18 mouse cellular contexts compared by ENCODE assay signal in genomic region chr16:56147679-56148078, GRCm38 (mm10). TPM values are rescaled to one million over a fixed set of nuclear protein-coding genes. Genes with fewer than 3 reads are reported as not detected.
A peak's percentile ranks its signal among the peaks of the same experiment; 100 is the strongest.
DNase-seq lines count a peak whose midpoint lies in the region; ATAC-seq and TF ChIP-seq lines count a peak whose summit lies in the region.
"Had no signal": no experiment of that assay in that cellular context is flagged by ENCODE, and none has a peak within 500 bp of the region (broad histone marks: within the 10 kb centered on the region; RNA-seq: fewer than 3 reads in every experiment).

No protein-coding gene starts in this region.

- no peaks in the 10 kb centered on the region for H3K9me3 ChIP-seq in liver, postnatal 0 days (ENCODE audit: low read length)
- no peaks in the 10 kb centered on the region for H3K9me3 ChIP-seq in MEL (replicated peaks; ENCODE audit: insufficient read depth, low read length)
- H3K9me3 ChIP-seq: embryonic facial prominence, embryonic 10.5 days; forebrain, embryonic 13.5 days; heart, embryonic 13.5 days; liver, embryonic 15.5 days had no signal

- TF ChIP-seq POLR2A in MEL (IDR thresholded peaks at IDR 0.05; ENCODE audit: control insufficient read depth in 1 of 2, insufficient read depth in 1 of 2, low read depth in 1 of 2, low read length in 2 of 2, poor library complexity in 1 of 2) = no peak

- 50% methylated on average over 2 of the region's 2 CpGs for WGBS in liver, postnatal 0 days (ENCODE audit: insufficient replicate concordance)

- TF ChIP-seq EP300 in liver, postnatal 0 days (IDR thresholded peaks at IDR 0.05; ENCODE audit: low read depth) = no peak
- no peak for TF ChIP-seq EP300 in MEL (IDR thresholded peaks at IDR 0.05; ENCODE audit: low read depth in 1 of 2, low read length in 2 of 2)

- no peak overlapping the region for H3K4me2 ChIP-seq in liver, postnatal 0 days (ENCODE audit: low read depth, low read length)
- H3K4me2 ChIP-seq: forebrain, embryonic 13.5 days; heart, embryonic 13.5 days; liver, embryonic 15.5 days had no signal

- no peak for ATAC-seq in liver, postnatal 0 days
- ATAC-seq in megakaryocyte progenitor cell, adult 5-6 weeks (replicated peaks; ENCODE audit: poor library complexity) = peak; percentile 42
- ATAC-seq: forebrain, embryonic 13.5 days had no signal

- H3K27me3 ChIP-seq in liver, postnatal 0 days (ENCODE audit: insufficient read depth, low read length) = no peaks in the 10 kb centered on the region
- no peaks in the 10 kb centered on the region for H3K27me3 ChIP-seq in MEL (ENCODE audit: control insufficient read depth in 1 of 2, insufficient read depth in 2 of 2, low read length in 2 of 2)
- H3K27me3 ChIP-seq: forebrain, embryonic 13.5 days; heart, embryonic 13.5 days; liver, embryonic 15.5 days had no signal

- TF ChIP-seq RAD21 in MEL (IDR thresholded peaks at IDR 0.05; ENCODE audit: low read depth, low read length) = peak; percentile 21

- no peak overlapping the region for H3K4me3 ChIP-seq in liver, postnatal 0 days (ENCODE audit: low read depth, low read length)
- H3K4me3 ChIP-seq in MEL (ENCODE audit: control insufficient read depth in 1 of 2, insufficient read depth in 1 of 2, low read depth in 2 of 2, low read length in 2 of 2) = no peak overlapping the region
- H3K4me3 ChIP-seq: embryonic facial prominence, embryonic 10.5 days; forebrain, embryonic 13.5 days; heart, embryonic 13.5 days; liver, embryonic 15.5 days had no signal

- no peaks in the 10 kb centered on the region for H3K4me1 ChIP-seq in liver, postnatal 0 days (ENCODE audit: insufficient read depth)
- no peaks in the 10 kb centered on the region for H3K4me1 ChIP-seq in MEL (ENCODE audit: control insufficient read depth in 1 of 2, insufficient read depth in 2 of 2, low read length in 2 of 2)
- H3K4me1 ChIP-seq: embryonic facial prominence, embryonic 10.5 days; forebrain, embryonic 13.5 days; heart, embryonic 13.5 days; liver, embryonic 15.5 days had no signal

- H3K27ac ChIP-seq in liver, postnatal 0 days (ENCODE audit: low read depth) = no peak overlapping the region
- H3K27ac ChIP-seq in MEL (ENCODE audit: control insufficient read depth, low read depth, low read length) = no peak overlapping the region
- H3K27ac ChIP-seq: embryonic facial prominence, embryonic 10.5 days; forebrain, embryonic 13.5 days; heart, embryonic 13.5 days; liver, embryonic 15.5 days; macrophage had no signal

- H3K36me3 ChIP-seq in liver, postnatal 0 days (replicated peaks; ENCODE audit: insufficient read depth, low read length) = no peaks in the 10 kb centered on the region
- H3K36me3 ChIP-seq in MEL (ENCODE audit: control insufficient read depth in 1 of 2, insufficient read depth in 2 of 2, low read length in 2 of 2) = no peaks in the 10 kb centered on the region; a peak in 1 of 4 replicates
- H3K36me3 ChIP-seq: embryonic facial prominence, embryonic 10.5 days had no signal

- H3K9ac ChIP-seq in liver, postnatal 0 days (replicated peaks) = no peak overlapping the region
- no peak overlapping the region for H3K9ac ChIP-seq in MEL (ENCODE audit: control insufficient read depth, low read depth, low read length, poor library complexity, severe bottlenecking)
- H3K9ac ChIP-seq: forebrain, embryonic 13.5 days; heart, embryonic 13.5 days; liver, embryonic 15.5 days had no signal

- H3K79me2 ChIP-seq in MEL (ENCODE audit: control insufficient read depth, insufficient read depth, low read length, poor library complexity) = no peaks in the 10 kb centered on the region

- TF ChIP-seq CTCF in liver, postnatal 0 days (IDR thresholded peaks at IDR 0.05; ENCODE audit: low read depth) = peak; percentile 36
- TF ChIP-seq CTCF in MEL (IDR thresholded peaks at IDR 0.05 in 2 of 3, conservative IDR thresholded peaks at IDR 0.05 in 1 of 3; ENCODE audit: control insufficient read depth in 1 of 3, insufficient read depth in 1 of 3, low read depth in 2 of 3, low read length in 3 of 3, poor library complexity in 1 of 3, severe bottlenecking in 1 of 3) = peak; percentile 49 to 55 (median 50)

- peak; percentile 7 for DNase-seq in embryo, embryonic 11 days
- no peak for DNase-seq in embryo, embryonic 10.5 days (ENCODE audit: low spot score)
- no peak for DNase-seq in liver, postnatal 0 days
- DNase-seq in liver (no peak), MEL (ENCODE audit: low read depth, low spot score) (peak; percentile 58)
- no peak for DNase-seq in gastrocnemius, adult 18-20 months (ENCODE audit: low spot score)
- DNase-seq in frontal cortex, postnatal 10 days (ENCODE audit: low spot score in 2 of 2) = no peak
- DNase-seq: cerebellum, postnatal 14 days; heart, postnatal 4 days; midbrain, embryonic 14.5 days; right cerebral cortex, postnatal 4 days had no signal

TF ChIP-seq in MEL, 35 proteins besides CTCF, POLR2A, EP300 and RAD21:
- TF ChIP-seq NRF1 (IDR thresholded peaks at IDR 0.05; ENCODE audit: insufficient read depth, low read depth, low read length, poor library complexity, severe bottlenecking) = no peak
- TF ChIP-seq SMC3 (IDR thresholded peaks at IDR 0.05; ENCODE audit: low read depth, low read length) = peak; percentile 49
- TF ChIP-seq ELF1 (IDR thresholded peaks at IDR 0.05; ENCODE audit: low read depth, low read length) = no peak

RNA-seq across cellular contexts. Expression of gene Impg2, which starts 56.4 kb away (rescaled TPM):
- polyA plus RNA-seq in liver, postnatal 0 days (2015; fragmentation: Nextera tagmentation; extraction: Ambion mirVana) = 0.06 TPM in 2 replicates
- 0.04 TPM in 1 of 2 replicates, not detected in the other for total RNA-seq in MEL (2012; rRNA removed)
- polyA plus RNA-seq in MEL (2012; ENCODE audit: insufficient read depth in 1 of 2, insufficient read length in 2 of 2, low read depth in 1 of 2, low replicate concordance in 2 of 2, missing spikeins in 1 of 2) = under 1 TPM in 1 of 2 experiments, not detected in 1; 0.01 TPM
- total RNA-seq in megakaryocyte progenitor cell, adult 5-6 weeks (2015) = 0.12 and 0.91 TPM in 2 replicates
- total RNA-seq in megakaryocyte progenitor cell, adult 5-6 weeks (2017) = 0.07 TPM in 1 of 2 replicates, not detected in the other
- not detected for total RNA-seq in gastrocnemius, adult 18-20 months (2021)
- polyA plus RNA-seq: limb, embryonic 11.5 days had no signal

Comparison
In these comparisons a context has a peak if more than half of its experiments do, and no peak if none do; other contexts are left out.
1. DNase-seq: peak in embryo, embryonic 11 days (single experiment) and MEL (single experiment); none in embryo, embryonic 10.5 days (single experiment), liver, postnatal 0 days (single experiment), liver (single experiment), gastrocnemius, adult 18-20 months (single experiment) and frontal cortex, postnatal 10 days (0 of 2).